Mouse (Mus musculus) liver, embryonic 14.5 days (tissue): ENCODE measurements at regions not wholly inside any gene's neighbourhood (a gene's known extent, or its start where the extent isn't known, plus 50 kb on each side); places are given as distances from the start of the nearest gene placed in this dataset.

Source experiments
- ATAC-seq: fragments of 200-750 bp; cut with Nextera tagmentation; 2 replicates; pipeline ENCODE4 v1.8.0; 2017; ENCODE audit warnings: moderate number of reproducible peaks, mild to moderate bottlenecking, moderate library complexity; ENCODE audit not compliant: insufficient read depth
- DNase-seq, 3 experiments: peaks; one replicate each; pipeline ENCODE4 v3.0.0-alpha.2; 2012 to 2013; ENCODE audit warnings: low read depth in 3 of 3, low spot score in 3 of 3
- H3K27ac ChIP-seq: fragments of 300-500 bp; sonication (generic); 2 replicates; pipeline ENCODE4 v1.5.1; 2014; ENCODE audit warnings: moderate library complexity, mild to moderate bottlenecking, control low read depth, inconsistent platforms
- H3K27me3 ChIP-seq: fragments of 300-500 bp; sonication (generic); 2 replicates; pipeline ENCODE4 v1.6.1; 2014; ENCODE audit warnings: mild to moderate bottlenecking, low read length, moderate library complexity; ENCODE audit not compliant: control insufficient read depth, insufficient read depth
- H3K36me3 ChIP-seq: fragments of 300-500 bp; sonication (generic); replicated peaks from 2 replicates; pipeline ENCODE4 v1.6.1; 2014; ENCODE audit warnings: low read depth; ENCODE audit not compliant: control insufficient read depth, insufficient read depth
- H3K4me1 ChIP-seq, 2 experiments: fragments of 200-500 bp in 1 of 2; fragments of 300-500 bp in 1 of 2; sonication (generic) in 1 of 2; replicated peaks; 2 replicates each; pipeline ENCODE4 v1.6.1; 2012 to 2014; ENCODE audit warnings: antibody characterized with exemption in 1 of 2, inconsistent platforms in 1 of 2, low read length in 1 of 2; ENCODE audit not compliant: control insufficient read depth in 2 of 2, insufficient read depth in 2 of 2
- H3K4me2 ChIP-seq: fragments of 300-500 bp; sonication (generic); 2 replicates; pipeline ENCODE4 v1.6.1; 2014; ENCODE audit warnings: low read depth, mild to moderate bottlenecking, control low read depth, moderate library complexity
- H3K4me3 ChIP-seq, 2 experiments: fragments of 200-500 bp in 1 of 2; fragments of 300-500 bp in 1 of 2; sonication (generic) in 1 of 2; 2 replicates each; pipeline ENCODE4 v1.5.1; 2012 to 2014; ENCODE audit warnings: low read depth in 2 of 2, low read length in 2 of 2, mild to moderate bottlenecking in 2 of 2, control low read depth in 1 of 2, inconsistent platforms in 1 of 2, moderate library complexity in 1 of 2; ENCODE audit not compliant: insufficient read depth in 1 of 2
- H3K9ac ChIP-seq: fragments of 300-500 bp; sonication (generic); replicated peaks from 2 replicates; pipeline ENCODE4 v1.6.1; 2014; ENCODE audit warnings: mild to moderate bottlenecking, control low read depth, moderate library complexity
- H3K9me3 ChIP-seq: fragments of 300-500 bp; sonication (generic); 2 replicates; pipeline ENCODE4 v1.6.1; 2016; ENCODE audit warnings: low read length, mixed read lengths; ENCODE audit not compliant: control insufficient read depth
- CTCF ChIP-seq: IDR thresholded peaks from 2 replicates; pipeline ENCODE4 v1.5.1; 2016; ENCODE audit warnings: antibody characterized with exemption, low read depth, control low read depth
- EP300 ChIP-seq: IDR thresholded peaks from 2 replicates; pipeline ENCODE4 v1.6.1; 2016; ENCODE audit warnings: antibody characterized with exemption, low read depth
- WGBS: fragments of 180-500 bp; shearing (Covaris S2); extraction: QIAGEN DNeasy Blood & Tissue Kit; methylation state at CpG from one replicate; pipeline ENCODE4 v1.1.7; 2014; ENCODE audit not compliant: insufficient replicate concordance; 5-methylcytosine and 5-hydroxymethylcytosine counted together

GRCm38 (mm10) chr6:127321031-127321430 is 125.6 kb upstream of the Parp11 start:
- H3K4me1 ChIP-seq: peaks cover 72 to 75% of the 10 kb centered on the region in 2 experiments
- peak overlapping the region in 1 of 2 experiments; percentile 30; a peak in 2 of 4 replicates for H3K4me3 ChIP-seq
- peak overlapping the region; percentile 71 for H3K4me2 ChIP-seq
- peak overlapping the region; percentile 62 for H3K9ac ChIP-seq
- ATAC-seq: peak; percentile 86
- H3K36me3 ChIP-seq: no peaks in the 10 kb centered on the region
- peak; percentile 77 to 83 (median 80) for DNase-seq
- WGBS: 13% methylated on average over 3 of the region's 3 CpGs
- H3K9me3 ChIP-seq: no peaks in the 10 kb centered on the region
- no peaks in the 10 kb centered on the region for H3K27me3 ChIP-seq
- TF ChIP-seq CTCF: no peak
- peak; percentile 97 for TF ChIP-seq EP300
- H3K27ac ChIP-seq: peak overlapping the region; percentile 94

- H3K4me3 ChIP-seq: peak overlapping the region in 1 of 2 experiments; percentile 10; a peak in 2 of 4 replicates
- peak; percentile 99 for TF ChIP-seq EP300
- no peak for TF ChIP-seq CTCF
- H3K36me3 ChIP-seq: no peaks in the 10 kb centered on the region
- no peaks in the 10 kb centered on the region for H3K27me3 ChIP-seq
- WGBS: 7% methylated on average over 7 of the region's 7 CpGs
- peak overlapping the region; percentile 47 for H3K9ac ChIP-seq
- ATAC-seq (peak; percentile 74), DNase-seq (peak; percentile 83 to 88 (median 84))
- H3K27ac ChIP-seq: peak overlapping the region; percentile 94
- peaks cover 85 to 89% of the 10 kb centered on the region in 2 experiments for H3K4me1 ChIP-seq
- H3K4me2 ChIP-seq: peak overlapping the region; percentile 71
- H3K9me3 ChIP-seq: no peaks in the 10 kb centered on the region
Observed at GRCm38 (mm10) chr6:127322398-127322797, 124.2 kb upstream of the Parp11 start.

GRCm38 (mm10) chr6:127324984-127325383 is 121.7 kb upstream of the Parp11 start:
- no peak for DNase-seq
- Histone ChIP-seq H3K9me3 (no peaks in the 10 kb centered on the region), H3K4me1 (peaks cover 74 to 81% of the 10 kb centered on the region in 2 experiments), H3K36me3 (no peaks in the 10 kb centered on the region), H3K4me3 (no peak overlapping the region), H3K27me3 (no peaks in the 10 kb centered on the region), H3K27ac (no peak overlapping the region), H3K9ac (no peak overlapping the region), H3K4me2 (no peak overlapping the region)
- no peak for ATAC-seq
- TF ChIP-seq EP300 (no peak), CTCF (peak; percentile 51)
- 55% methylated on average over 5 of the region's 5 CpGs for WGBS

- Histone ChIP-seq H3K27ac (peak overlapping the region; percentile 64), H3K9me3 (no peaks in the 10 kb centered on the region), H3K4me1 (peaks cover 69 to 78% of the 10 kb centered on the region in 2 experiments), H3K4me3 (no peak overlapping the region), H3K4me2 (peak overlapping the region; percentile 55), H3K36me3 (no peaks in the 10 kb centered on the region), H3K9ac (peak overlapping the region; percentile 2; the same call in 1 of the 2 replicates), H3K27me3 (no peaks in the 10 kb centered on the region)
- DNase-seq: no peak
- TF ChIP-seq EP300 (no peak), CTCF (no peak)
- 66% methylated on average over 7 of the region's 7 CpGs for whole genome bisulfite sequencing
- ATAC-seq: 0 out of 2 replicates have a peak, but pooled peaks have one; percentile 2
Observed at GRCm38 (mm10) chr6:127325596-127326332, 120.9 kb upstream of the Parp11 start.

- Histone ChIP-seq H3K36me3 (no peaks in the 10 kb centered on the region), H3K9me3 (no peaks in the 10 kb centered on the region), H3K27ac (peak overlapping the region; percentile 64), H3K4me3 (no peak overlapping the region), H3K9ac (peak overlapping the region; percentile 2; the same call in 1 of the 2 replicates), H3K4me2 (peak overlapping the region; percentile 55), H3K27me3 (no peaks in the 10 kb centered on the region), H3K4me1 (peaks cover 71 to 78% of the 10 kb centered on the region in 2 experiments)
- TF ChIP-seq EP300: peak; percentile 57
- TF ChIP-seq CTCF: no peak
- WGBS: 11% methylated on average over 6 of the region's 6 CpGs
- no peak for DNase-seq
- peak; percentile 46 for ATAC-seq
Observed at GRCm38 (mm10) chr6:127326333-127326729, 120.3 kb upstream of the Parp11 start.
